Mouse (Mus musculus): ENCODE results near the gene Lce3c. TPM values are rescaled to one million over a fixed set of nuclear protein-coding genes. Genes with fewer than 3 reads are reported as not detected.

Gene Lce3c
- polyA plus RNA-seq (2014; fragmentation: Nextera tagmentation; extraction: Ambion mirVana) = not detected in 2 replicates

DNA sequence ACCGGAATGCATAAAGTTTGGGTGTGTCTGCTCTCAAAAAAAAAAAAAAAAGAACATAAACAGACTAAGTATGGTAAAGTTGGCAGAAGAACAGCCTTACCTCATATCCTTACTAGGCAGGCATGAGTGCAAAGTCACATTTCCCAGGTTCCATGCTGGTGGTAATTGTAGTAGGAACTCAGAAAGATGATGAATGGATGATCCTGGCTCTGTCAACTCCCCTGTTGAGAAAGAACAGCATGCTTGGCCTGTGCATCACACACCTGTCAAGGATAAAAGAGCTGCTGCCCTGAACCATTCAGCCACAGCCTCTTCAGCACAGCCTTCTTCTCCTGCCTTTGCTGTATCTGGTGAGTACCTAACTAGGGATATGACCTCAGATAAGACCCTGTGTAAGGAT is at the start of gene Lce3c:
Gene Lce3c (plus strand): TSS at position 301 of the 400 bp plus-strand sequence.
- Histone ChIP-seq H3K27ac (ENCODE audit: low read depth, low read length) (no peak within 1 kb of the TSS), H3K36me3 (ENCODE audit: control insufficient read depth, insufficient read depth, low read length) (no peaks in the 10 kb centered on the region), H3K4me3 (ENCODE audit: low read depth, low read length) (no peak within 1 kb of the TSS), H3K9ac (ENCODE audit: low read length) (no peak within 1 kb of the TSS), H3K4me1 (ENCODE audit: control insufficient read depth, insufficient read depth, low read length) (no peaks in the 10 kb centered on the region), H3K27me3 (ENCODE audit: control insufficient read depth, insufficient read depth, low read length) (no peaks in the 10 kb centered on the region), H3K4me2 (no peak within 1 kb of the TSS), H3K9me3 (ENCODE audit: control insufficient read depth, low read length) (no peaks in the 10 kb centered on the region)
- 83% methylated on average over 1 of the region's 1 CpGs for WGBS
- DNase-seq (ENCODE audit: low spot score, missing footprints) (no peak), ATAC-seq (ENCODE audit: low FRiP score) (no peak)

DNA sequence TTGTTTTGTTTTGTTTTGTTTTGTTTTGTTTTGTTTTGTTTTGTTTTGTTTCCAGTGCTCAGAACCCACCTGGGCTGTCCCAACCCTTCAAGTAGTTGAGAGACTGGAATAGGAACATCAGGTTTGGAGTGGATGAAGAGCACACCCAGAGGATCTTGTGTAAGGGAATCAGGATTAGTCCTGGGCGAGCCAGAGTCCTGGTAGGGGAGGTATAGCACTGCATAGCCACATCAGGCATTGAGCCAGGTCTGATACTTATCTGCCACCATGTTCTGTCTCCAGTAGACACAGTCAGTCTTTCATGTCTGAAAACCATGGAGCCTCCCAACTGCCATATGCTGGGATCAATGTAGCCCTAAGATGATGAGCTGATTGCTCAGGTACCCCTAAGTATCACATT is 49.8 kb upstream of the Lce3c start:
- Histone ChIP-seq H3K4me3 (ENCODE audit: low read depth, low read length) (no peak overlapping the region), H3K9me3 (ENCODE audit: control insufficient read depth, low read length) (no peaks in the 10 kb centered on the region), H3K4me1 (ENCODE audit: control insufficient read depth, insufficient read depth, low read length) (no peaks in the 10 kb centered on the region), H3K9ac (ENCODE audit: low read length) (no peak overlapping the region), H3K4me2 (no peak overlapping the region), H3K36me3 (ENCODE audit: control insufficient read depth, insufficient read depth, low read length) (no peaks in the 10 kb centered on the region), H3K27me3 (ENCODE audit: control insufficient read depth, insufficient read depth, low read length) (no peaks in the 10 kb centered on the region), H3K27ac (ENCODE audit: low read depth, low read length) (no peak overlapping the region)
- ATAC-seq (ENCODE audit: low FRiP score) (no peak), DNase-seq (ENCODE audit: low spot score, missing footprints) (no peak)
- WGBS = 54% methylated on average over 1 of the region's 1 CpGs

DNA sequence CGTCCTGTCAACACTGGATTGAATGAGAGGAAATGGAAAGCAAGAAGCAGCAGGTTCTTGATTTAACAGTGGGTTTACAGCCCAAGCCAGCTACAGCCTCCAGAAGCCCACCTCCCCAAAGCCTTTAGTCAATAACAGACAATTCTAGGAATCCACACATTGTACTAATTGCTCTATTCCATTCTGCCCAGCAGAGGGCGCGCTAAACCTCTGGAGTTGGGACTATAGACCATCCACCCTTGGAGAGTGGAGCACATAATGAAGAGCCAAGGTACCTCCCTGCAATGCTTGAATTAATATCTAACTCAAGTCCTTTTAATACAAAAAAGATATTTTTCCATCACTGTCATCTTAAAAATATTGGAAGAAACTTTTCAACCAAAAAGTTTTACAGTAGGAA is 41.3 kb upstream of the Lce3c start:
- H3K4me1 ChIP-seq (ENCODE audit: control insufficient read depth, insufficient read depth, low read length) = no peaks in the 10 kb centered on the region
- no peaks in the 10 kb centered on the region for H3K36me3 ChIP-seq (ENCODE audit: control insufficient read depth, insufficient read depth, low read length)
- no peak overlapping the region for H3K27ac ChIP-seq (ENCODE audit: low read depth, low read length)
- no peak overlapping the region for H3K9ac ChIP-seq (ENCODE audit: low read length)
- no peaks in the 10 kb centered on the region for H3K27me3 ChIP-seq (ENCODE audit: control insufficient read depth, insufficient read depth, low read length)
- peak; percentile 93 for DNase-seq (ENCODE audit: low spot score, missing footprints)
- WGBS = 27% methylated on average over 3 of the region's 3 CpGs
- H3K4me2 ChIP-seq = no peak overlapping the region
- H3K4me3 ChIP-seq (ENCODE audit: low read depth, low read length) = no peak overlapping the region
- no peaks in the 10 kb centered on the region for H3K9me3 ChIP-seq (ENCODE audit: control insufficient read depth, low read length)
- peak; percentile 59; the same call in 1 of the 2 replicates for ATAC-seq (ENCODE audit: low FRiP score)

DNA sequence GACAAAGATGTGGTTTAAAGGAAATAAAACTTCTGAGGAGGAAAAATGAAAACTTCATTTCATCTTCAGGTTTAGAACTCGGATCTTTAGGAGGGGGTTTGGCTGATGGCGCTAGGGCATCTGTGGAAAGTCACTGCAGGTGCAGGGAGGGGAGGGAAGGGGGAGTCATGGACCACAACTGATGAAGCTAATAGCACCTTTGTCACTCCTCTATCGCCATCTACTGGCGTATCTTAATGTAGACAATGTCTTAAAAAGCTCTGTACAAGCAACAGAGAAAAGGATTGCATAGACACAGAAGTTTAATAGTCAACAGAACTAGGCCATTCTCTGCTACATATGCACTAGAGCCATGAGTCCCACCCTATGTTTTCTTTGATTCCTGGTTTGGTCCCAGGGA is 40.6 kb upstream of the Lce3c start:
- H3K9me3 ChIP-seq (ENCODE audit: control insufficient read depth, low read length) = no peaks in the 10 kb centered on the region
- H3K4me1 ChIP-seq (ENCODE audit: control insufficient read depth, insufficient read depth, low read length) = no peaks in the 10 kb centered on the region
- H3K27ac ChIP-seq (ENCODE audit: low read depth, low read length) = no peak overlapping the region
- no peak overlapping the region for H3K4me3 ChIP-seq (ENCODE audit: low read depth, low read length)
- DNase-seq (ENCODE audit: low spot score, missing footprints) (no peak), ATAC-seq (ENCODE audit: low FRiP score) (peak; percentile 50; the same call in 1 of the 2 replicates)
- no peak overlapping the region for H3K4me2 ChIP-seq
- 31% methylated on average over 4 of the region's 4 CpGs for WGBS
- H3K9ac ChIP-seq (ENCODE audit: low read length) = no peak overlapping the region
- no peaks in the 10 kb centered on the region for H3K36me3 ChIP-seq (ENCODE audit: control insufficient read depth, insufficient read depth, low read length)
- no peaks in the 10 kb centered on the region for H3K27me3 ChIP-seq (ENCODE audit: control insufficient read depth, insufficient read depth, low read length)

DNA sequence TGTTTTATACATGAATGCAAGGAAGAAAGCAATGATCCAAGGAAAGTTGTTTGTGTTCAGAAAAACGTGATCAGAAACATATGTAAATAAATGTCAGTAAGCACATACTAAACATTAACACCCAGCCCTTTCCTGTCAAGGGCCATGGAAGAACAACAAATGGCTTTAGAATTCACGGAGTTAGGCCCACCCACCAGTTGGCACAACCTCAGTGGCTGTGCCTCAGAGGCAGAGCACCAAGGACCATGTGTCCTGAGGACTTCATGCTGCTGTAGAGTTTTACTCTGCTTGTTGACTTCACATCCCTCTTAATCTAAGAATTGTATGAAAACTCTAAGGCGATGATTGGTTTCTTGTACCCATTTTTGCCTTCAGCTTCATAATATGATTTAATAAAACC is 39.1 kb upstream of the Lce3c start:
- 64% methylated on average over 3 of the region's 3 CpGs for WGBS
- no peak overlapping the region for H3K9ac ChIP-seq (ENCODE audit: low read length)
- no peaks in the 10 kb centered on the region for H3K27me3 ChIP-seq (ENCODE audit: control insufficient read depth, insufficient read depth, low read length)
- H3K4me3 ChIP-seq (ENCODE audit: low read depth, low read length) = no peak overlapping the region
- H3K36me3 ChIP-seq (ENCODE audit: control insufficient read depth, insufficient read depth, low read length) = no peaks in the 10 kb centered on the region
- no peak overlapping the region for H3K4me2 ChIP-seq
- ATAC-seq (ENCODE audit: low FRiP score) (no peak), DNase-seq (ENCODE audit: low spot score, missing footprints) (no peak)
- no peaks in the 10 kb centered on the region for H3K9me3 ChIP-seq (ENCODE audit: control insufficient read depth, low read length)
- no peak overlapping the region for H3K27ac ChIP-seq (ENCODE audit: low read depth, low read length)
- H3K4me1 ChIP-seq (ENCODE audit: control insufficient read depth, insufficient read depth, low read length) = no peaks in the 10 kb centered on the region

DNA sequence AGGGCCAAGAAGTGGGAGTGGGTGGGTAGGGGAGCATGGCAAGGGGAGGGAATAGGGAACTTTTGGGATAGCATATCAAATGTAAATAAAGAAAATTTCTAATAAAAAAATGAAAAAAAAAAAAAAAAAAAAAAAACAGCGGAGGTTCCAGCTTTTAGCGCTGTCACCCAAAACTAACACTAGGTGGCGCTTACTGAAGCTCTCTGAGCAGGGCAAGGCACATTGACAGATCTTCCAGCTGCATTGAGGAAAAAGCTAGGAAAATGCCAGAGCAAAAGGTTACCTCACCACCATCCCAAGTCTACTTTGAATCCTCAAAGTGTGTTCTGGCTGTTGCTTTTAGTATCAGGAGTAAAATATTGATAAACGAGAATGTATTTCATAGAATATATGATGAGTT is 36.7 kb upstream of the Lce3c start:
- no peaks in the 10 kb centered on the region for H3K4me1 ChIP-seq (ENCODE audit: control insufficient read depth, insufficient read depth, low read length)
- 28% methylated on average over 4 of the region's 4 CpGs for WGBS
- no peak overlapping the region for H3K9ac ChIP-seq (ENCODE audit: low read length)
- no peak overlapping the region for H3K4me3 ChIP-seq (ENCODE audit: low read depth, low read length)
- ATAC-seq (ENCODE audit: low FRiP score) (peak; percentile 78; the same call in 1 of the 2 replicates), DNase-seq (ENCODE audit: low spot score, missing footprints) (no peak)
- no peaks in the 10 kb centered on the region for H3K9me3 ChIP-seq (ENCODE audit: control insufficient read depth, low read length)
- H3K36me3 ChIP-seq (ENCODE audit: control insufficient read depth, insufficient read depth, low read length) = no peaks in the 10 kb centered on the region
- no peak overlapping the region for H3K27ac ChIP-seq (ENCODE audit: low read depth, low read length)
- H3K27me3 ChIP-seq (ENCODE audit: control insufficient read depth, insufficient read depth, low read length) = no peaks in the 10 kb centered on the region
- H3K4me2 ChIP-seq = no peak overlapping the region

DNA sequence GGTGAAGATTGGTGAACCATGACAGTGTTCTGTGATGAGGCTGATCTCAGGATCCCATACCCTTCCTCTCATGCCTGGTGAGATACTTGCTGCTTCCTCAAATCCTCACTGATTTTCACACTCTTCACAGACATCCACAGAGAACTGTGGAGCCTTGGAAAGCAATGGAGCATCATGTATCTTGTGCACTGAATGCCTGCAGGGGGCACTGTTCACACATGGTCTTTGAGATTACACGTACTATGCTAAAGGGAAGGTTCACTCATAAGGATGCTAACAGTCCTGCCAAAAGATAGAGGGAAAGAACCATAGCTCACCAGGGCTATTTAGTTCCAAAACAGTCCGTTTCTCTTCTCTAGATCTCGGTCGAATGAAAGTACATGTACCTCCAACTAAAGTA is 23.9 kb upstream of the Lce3c start:
- H3K4me3 ChIP-seq (ENCODE audit: low read depth, low read length) = no peak overlapping the region
- WGBS = 64% methylated on average over 4 of the region's 4 CpGs
- ATAC-seq (ENCODE audit: low FRiP score) (peak; percentile 67), DNase-seq (ENCODE audit: low spot score, missing footprints) (no peak)
- H3K36me3 ChIP-seq (ENCODE audit: control insufficient read depth, insufficient read depth, low read length) = no peaks in the 10 kb centered on the region
- no peaks in the 10 kb centered on the region for H3K4me1 ChIP-seq (ENCODE audit: control insufficient read depth, insufficient read depth, low read length)
- no peak overlapping the region for H3K9ac ChIP-seq (ENCODE audit: low read length)
- H3K4me2 ChIP-seq = no peak overlapping the region
- H3K27me3 ChIP-seq (ENCODE audit: control insufficient read depth, insufficient read depth, low read length) = no peaks in the 10 kb centered on the region
- no peaks in the 10 kb centered on the region for H3K9me3 ChIP-seq (ENCODE audit: control insufficient read depth, low read length)
- H3K27ac ChIP-seq (ENCODE audit: low read depth, low read length) = no peak overlapping the region

DNA sequence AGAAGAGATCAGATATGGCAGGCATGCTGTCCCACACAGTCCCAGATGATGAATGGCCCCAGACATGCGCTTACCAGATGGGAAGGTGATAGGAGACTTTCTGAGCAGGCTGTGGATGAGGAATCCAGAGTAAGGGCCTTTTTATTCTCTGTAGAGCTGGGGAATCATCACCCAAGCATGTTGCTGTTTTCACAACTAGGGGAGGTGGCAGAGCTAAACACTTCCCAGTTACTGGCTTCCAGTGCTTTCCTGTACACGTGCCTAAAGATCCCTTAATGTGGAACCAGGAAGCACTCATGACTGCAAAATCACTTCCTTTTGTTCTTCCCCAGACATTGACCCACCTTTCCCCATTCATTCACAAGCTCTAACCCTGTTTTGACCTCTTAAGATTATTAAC is 18.2 kb upstream of the Lce3c start, which contains the start of gene Lce3a:
Gene Lce3a (minus strand): TSS at position 101 of the 400 bp plus-strand sequence.
- H3K27ac ChIP-seq (ENCODE audit: low read depth, low read length) = no peak within 1 kb of the TSS
- no peak within 1 kb of the TSS for H3K4me2 ChIP-seq
- no peak for ATAC-seq (ENCODE audit: low FRiP score)
- WGBS = 83% methylated on average over 2 of the region's 2 CpGs
- H3K4me3 ChIP-seq (ENCODE audit: low read depth, low read length) = no peak within 1 kb of the TSS
- no peaks in the 10 kb centered on the region for H3K9me3 ChIP-seq (ENCODE audit: control insufficient read depth, low read length)
- DNase-seq (ENCODE audit: low spot score, missing footprints) = no peak
- H3K4me1 ChIP-seq (ENCODE audit: control insufficient read depth, insufficient read depth, low read length) = no peaks in the 10 kb centered on the region
- H3K27me3 ChIP-seq (ENCODE audit: control insufficient read depth, insufficient read depth, low read length) = no peaks in the 10 kb centered on the region
- H3K36me3 ChIP-seq (ENCODE audit: control insufficient read depth, insufficient read depth, low read length) = no peaks in the 10 kb centered on the region
- H3K9ac ChIP-seq (ENCODE audit: low read length) = no peak within 1 kb of the TSS

DNA sequence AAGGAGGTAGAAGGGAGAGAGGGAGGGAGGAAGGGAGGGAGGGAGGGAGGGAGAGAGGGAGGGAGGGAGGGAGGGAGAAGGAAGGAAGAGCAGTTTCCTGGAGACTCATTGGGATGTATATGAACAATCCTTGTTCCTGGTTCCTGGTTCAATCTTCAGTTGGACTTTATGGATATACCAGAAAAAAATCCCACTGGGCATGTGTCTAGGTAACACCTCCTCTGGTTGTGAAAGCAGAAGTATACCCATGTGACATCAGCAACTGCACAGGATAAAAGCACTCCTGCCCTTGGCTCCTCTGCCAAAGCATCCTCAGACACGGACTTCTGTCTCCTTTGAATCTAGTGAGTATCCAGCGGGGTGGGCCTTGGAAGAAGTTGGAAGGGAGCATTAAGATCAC is 11.6 kb upstream of the Lce3c start, which contains the start of gene Lce3b:
Gene Lce3b (plus strand): TSS at position 301 of the 400 bp plus-strand sequence.
- DNase-seq (ENCODE audit: low spot score, missing footprints) (no peak), ATAC-seq (ENCODE audit: low FRiP score) (no peak)
- Histone ChIP-seq H3K9ac (ENCODE audit: low read length) (no peak within 1 kb of the TSS), H3K4me3 (ENCODE audit: low read depth, low read length) (no peak within 1 kb of the TSS), H3K4me1 (ENCODE audit: control insufficient read depth, insufficient read depth, low read length) (no peaks in the 10 kb centered on the region), H3K36me3 (ENCODE audit: control insufficient read depth, insufficient read depth, low read length) (no peaks in the 10 kb centered on the region), H3K27me3 (ENCODE audit: control insufficient read depth, insufficient read depth, low read length) (no peaks in the 10 kb centered on the region), H3K9me3 (ENCODE audit: control insufficient read depth, low read length) (no peaks in the 10 kb centered on the region), H3K27ac (ENCODE audit: low read depth, low read length) (no peak within 1 kb of the TSS), H3K4me2 (no peak within 1 kb of the TSS)
- 53% methylated on average over 2 of the region's 2 CpGs for whole genome bisulfite sequencing
